Mouse (Mus musculus) thymus, postnatal 25 days (tissue): ENCODE results near the gene Sugt1.

ENCODE experiments used
- DNase-seq: peaks from one replicate; pipeline ENCODE4 v3.0.0; 2022

The Sugt1 gene

DNA sequence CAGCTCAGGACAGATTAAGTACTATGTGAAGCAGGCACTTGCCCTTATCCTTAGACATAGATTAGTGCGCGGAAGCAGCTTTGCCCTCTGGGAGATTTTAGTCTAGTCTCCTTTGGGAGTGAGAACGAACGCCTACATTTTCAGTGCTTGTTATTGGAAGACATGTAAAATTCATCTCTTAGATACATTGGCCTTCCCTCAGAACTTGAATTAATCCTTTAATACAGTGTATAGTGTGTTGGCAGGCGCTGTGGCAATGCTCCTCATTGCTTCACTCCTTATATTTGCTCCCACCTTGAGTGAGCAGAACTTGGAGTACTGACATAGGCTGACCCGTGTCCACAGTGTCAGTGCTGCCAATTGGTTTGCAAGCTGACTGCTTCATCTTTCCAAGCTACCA is 20.8 kb downstream of the Sugt1 start:
- DNase-seq: no peak

DNA sequence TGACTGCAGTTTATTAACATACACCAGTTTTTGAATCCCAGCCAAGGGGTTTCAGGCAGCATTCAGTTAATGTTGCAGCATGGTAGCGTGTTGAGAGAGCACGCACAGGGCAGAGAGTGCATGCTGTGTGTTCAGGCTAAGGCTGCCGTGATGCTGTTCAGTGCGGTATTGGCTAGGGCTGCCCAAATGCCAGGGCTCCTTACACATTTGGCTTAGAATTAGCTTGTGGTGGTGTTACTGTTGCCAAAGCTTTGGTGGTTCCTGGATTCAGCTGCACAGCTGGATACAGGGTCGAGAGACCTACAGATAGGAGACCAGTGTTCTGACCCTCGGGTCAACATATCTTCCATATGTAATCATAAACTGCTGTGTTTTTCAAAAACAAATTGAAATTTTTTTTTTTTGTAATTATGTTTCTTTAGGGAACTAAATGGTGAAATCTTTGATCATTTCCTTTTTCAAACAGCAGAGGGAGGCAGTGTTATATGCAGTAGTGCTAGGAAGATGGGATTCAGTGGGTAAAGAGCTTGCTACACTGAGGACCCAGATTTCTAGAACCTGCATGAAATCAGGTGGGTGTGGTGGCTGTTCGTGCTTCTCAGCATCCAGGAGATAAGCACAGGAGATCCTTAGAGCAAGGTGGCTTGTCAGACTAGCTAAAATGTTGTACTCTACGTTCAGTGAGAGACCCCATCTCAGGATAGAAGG is 29.8 kb downstream of the Sugt1 start:
- no peak for DNase-seq

DNA sequence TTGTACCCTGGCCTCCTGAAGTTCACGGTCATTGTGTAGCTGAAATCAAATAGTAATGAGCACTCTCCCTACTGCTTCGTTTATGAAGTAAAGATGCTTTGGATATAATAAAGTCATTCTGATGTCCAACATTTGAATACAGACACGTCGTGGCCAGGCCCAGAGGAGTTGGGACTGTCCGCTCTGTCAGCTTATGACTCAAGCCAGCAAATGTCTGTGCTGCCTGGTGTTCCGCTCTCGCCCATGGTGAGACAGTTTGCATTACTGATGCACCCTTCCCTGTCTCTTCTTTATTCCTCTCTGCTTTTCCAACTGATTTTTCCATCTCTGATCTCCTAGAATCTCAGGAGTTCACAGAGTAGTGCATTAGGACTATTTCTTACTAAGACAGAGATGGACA is 32.3 kb downstream of the Sugt1 start:
- no peak for DNase-seq

- no peak for DNase-seq
Observed at GRCm38 (mm10) chr14:79621143-79621542, 33.7 kb downstream of the Sugt1 start.

GRCm38 (mm10) chr14:79632330-79632729 is 44.8 kb downstream of the Sugt1 start:
- no peak for DNase-seq

DNA sequence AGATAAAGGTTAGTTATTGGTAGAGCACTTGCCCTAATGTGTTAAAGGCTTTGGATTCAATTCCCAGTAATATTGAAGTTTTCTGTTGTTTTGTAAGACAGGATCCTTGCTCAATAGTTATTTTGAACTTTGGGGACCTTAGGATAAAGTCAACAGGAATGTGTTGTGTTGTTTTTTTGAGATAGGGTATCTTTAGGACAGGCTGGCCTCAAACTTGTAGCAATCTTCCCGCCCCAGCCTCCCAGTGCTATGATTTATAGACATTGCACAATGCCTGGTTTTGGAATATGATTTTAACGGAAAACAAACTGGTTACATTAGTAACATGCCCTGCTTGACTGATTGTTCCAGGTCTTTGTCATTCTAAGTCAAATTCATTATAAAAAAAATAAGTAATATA is 45.7 kb downstream of the Sugt1 start:
- DNase-seq: no peak

DNA sequence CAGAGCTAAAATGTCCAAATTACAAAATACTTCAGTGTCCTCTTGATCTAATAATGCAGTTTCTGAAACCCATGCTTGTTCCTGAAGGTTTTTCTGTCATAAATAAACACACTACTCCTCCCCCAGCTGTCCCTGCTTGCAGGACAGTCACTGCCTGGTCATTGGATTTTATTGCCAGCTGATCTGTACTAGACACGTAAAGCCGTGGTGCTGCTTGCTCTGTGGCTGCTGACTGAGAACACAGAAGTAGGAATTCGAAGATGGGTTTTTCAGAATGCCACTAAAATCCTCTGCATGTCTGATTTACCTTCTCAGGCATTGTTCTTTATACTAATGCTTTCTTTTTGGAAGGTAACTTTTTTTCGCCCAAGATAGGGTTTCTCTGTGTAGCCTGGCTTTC is 49.3 kb downstream of the Sugt1 start:
- DNase-seq: no peak

DNA sequence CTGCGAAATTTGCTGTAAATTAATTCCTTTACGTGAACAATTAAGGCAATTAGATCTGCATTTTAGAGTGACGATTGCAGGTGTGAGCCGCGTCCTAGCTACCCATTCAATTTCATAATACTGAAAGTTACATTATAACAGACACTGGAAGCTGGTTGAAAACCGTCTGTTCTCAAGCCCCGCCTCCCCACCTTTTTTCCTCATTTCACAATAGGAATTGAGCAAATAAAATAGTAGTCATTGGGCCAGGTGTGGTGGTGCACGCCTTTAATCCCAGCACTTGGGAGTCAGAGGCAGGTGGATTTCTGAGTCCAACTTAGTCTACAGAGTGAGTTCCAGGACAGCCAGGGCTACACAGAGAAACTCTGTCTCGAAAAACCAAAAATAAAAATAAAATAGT is 54.6 kb downstream of the Sugt1 start:
- no peak for DNase-seq

DNA sequence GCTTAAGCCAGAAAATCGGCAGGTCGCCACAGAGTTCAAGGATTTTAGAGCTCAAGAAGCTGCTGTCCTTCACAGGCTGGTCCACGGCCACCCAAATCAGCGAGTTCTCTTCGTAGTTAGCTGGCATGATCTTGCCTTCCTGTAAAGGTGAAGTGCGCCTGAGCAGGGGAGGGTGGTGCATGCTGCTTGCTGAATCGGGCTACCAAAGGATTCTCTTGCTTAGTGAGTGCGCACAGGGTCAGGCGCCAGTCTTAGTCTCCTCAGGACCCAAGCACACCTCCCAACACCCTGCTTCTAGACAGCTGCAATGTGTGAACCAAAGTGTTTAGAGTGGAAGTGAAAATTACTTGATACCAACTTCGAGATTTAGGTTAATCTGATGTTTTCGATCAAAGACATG is 57.9 kb downstream of the Sugt1 start:
- no peak for DNase-seq

- no peak for DNase-seq
Observed at GRCm38 (mm10) chr14:79649680-79650079, 62.2 kb downstream of the Sugt1 start.

GRCm38 (mm10) chr14:79652654-79653053 is 65.2 kb downstream of the Sugt1 start:
- DNase-seq: no peak

- DNase-seq: no peak
Observed at GRCm38 (mm10) chr14:79658286-79658685, 70.8 kb downstream of the Sugt1 start.

GRCm38 (mm10) chr14:79658748-79659508 is 71.4 kb downstream of the Sugt1 start:
- no peak for DNase-seq

DNA sequence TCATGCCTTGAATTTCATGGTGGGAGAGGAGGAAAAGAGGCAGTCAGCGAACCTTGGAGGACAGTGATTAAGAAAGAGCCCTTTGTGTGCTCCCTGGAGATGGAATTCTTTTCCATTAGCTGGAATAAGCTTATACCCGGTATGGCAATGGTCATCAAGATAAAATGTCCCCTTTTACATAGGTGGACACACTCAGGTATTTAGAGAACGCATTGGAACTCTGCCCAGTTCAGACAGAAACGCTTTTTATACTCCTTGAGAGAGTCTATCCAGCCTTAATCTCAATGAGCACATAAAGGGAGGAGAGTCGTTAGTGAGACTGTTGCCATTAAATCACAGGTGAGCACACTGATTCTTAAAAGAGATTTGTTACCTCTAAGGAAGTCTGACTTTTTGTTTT is 73.0 kb downstream of the Sugt1 start:
- no peak for DNase-seq

DNA sequence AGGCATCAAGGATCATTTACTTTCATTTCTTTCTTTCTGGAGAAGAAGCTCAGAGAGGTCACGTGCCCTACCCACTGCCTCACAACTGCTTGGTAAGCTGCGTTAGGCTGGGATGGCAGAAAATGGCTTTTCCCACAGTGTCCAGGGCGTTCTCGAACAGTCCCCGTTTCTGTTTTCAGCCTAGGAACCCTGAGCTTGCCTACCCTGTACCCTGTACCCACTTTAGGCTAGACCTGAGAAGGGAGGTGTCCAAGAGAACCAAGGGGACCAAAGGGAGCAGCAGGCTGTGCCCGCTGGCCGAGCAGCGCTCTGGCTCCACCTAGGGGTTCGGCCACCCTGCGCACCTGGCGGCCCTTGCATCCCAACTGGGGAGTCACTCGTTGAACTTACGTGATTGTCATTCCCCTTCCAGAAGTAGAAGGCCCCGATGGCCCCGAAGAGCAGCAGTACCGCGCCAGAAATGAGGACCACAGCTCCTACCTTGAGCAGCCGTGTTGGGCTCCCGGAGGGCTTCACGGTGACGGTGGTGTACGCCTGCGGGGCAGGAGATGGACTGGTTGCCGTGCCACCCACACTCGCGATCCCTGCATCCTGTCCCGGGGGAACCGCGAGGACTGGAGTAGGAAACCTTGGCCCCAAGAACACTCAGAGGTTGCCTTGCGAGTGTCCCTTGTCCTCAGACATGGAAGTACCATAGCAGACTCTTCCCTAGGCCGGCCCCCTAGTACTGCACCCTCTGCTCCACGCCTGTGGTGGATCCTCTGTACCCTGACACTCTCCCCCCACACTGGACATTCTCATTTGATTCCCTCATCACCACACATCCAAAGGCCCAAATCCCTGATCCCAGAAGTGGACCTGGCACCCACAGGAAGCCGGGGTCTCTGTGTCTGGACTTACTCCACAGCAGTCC is 73.8 kb downstream of the Sugt1 start:
- peak; percentile 82 for DNase-seq

- DNase-seq: no peak
Observed at GRCm38 (mm10) chr14:79662001-79662400, 74.5 kb downstream of the Sugt1 start, which contains the start of gene Cnmd. Gene Cnmd, minus strand, starts transcription at chr14:79662170.

- DNase-seq: no peak
Observed at GRCm38 (mm10) chr14:79671008-79671407, 83.5 kb downstream of the Sugt1 start.

DNA sequence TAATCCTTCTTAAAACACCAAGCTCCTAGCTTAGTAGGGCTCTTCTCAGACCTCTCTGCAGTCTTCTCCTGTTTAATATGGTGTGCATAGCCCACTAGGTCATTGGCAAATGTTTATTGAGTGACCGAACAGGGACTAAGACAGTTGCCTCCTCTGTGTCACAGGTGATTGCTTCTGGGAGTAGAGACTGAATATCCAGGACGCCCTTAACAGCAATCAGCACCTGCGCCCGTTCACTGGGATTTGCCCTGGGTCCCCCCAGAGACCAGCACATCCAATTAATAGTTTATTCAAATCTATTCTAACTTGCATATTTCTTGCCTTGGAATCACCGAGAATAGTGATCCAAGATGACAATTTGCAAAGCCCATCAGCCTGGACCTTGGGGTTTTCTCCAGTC is 85.1 kb downstream of the Sugt1 start:
- DNase-seq: no peak

- no peak for DNase-seq
Observed at GRCm38 (mm10) chr14:79673083-79674013, 85.9 kb downstream of the Sugt1 start.

GRCm38 (mm10) chr14:79677108-79677753 is 89.7 kb downstream of the Sugt1 start:
- DNase-seq: no peak

- no peak for DNase-seq
Observed at GRCm38 (mm10) chr14:79677891-79678687, 90.6 kb downstream of the Sugt1 start.
